Mouse (Mus musculus) regulatory T cell (primary cell): ENCODE data around the gene BC024063.

Source experiments
- in situ Hi-C: fragments of 300-600 bp; cut with MboI, MseI; formaldehyde crosslinking; loops from one replicate; pipeline ENCODE4 v1.15.1; 2025; ENCODE audit warnings: high pct_unique_total_duplicates

Gene BC024063

DNA sequence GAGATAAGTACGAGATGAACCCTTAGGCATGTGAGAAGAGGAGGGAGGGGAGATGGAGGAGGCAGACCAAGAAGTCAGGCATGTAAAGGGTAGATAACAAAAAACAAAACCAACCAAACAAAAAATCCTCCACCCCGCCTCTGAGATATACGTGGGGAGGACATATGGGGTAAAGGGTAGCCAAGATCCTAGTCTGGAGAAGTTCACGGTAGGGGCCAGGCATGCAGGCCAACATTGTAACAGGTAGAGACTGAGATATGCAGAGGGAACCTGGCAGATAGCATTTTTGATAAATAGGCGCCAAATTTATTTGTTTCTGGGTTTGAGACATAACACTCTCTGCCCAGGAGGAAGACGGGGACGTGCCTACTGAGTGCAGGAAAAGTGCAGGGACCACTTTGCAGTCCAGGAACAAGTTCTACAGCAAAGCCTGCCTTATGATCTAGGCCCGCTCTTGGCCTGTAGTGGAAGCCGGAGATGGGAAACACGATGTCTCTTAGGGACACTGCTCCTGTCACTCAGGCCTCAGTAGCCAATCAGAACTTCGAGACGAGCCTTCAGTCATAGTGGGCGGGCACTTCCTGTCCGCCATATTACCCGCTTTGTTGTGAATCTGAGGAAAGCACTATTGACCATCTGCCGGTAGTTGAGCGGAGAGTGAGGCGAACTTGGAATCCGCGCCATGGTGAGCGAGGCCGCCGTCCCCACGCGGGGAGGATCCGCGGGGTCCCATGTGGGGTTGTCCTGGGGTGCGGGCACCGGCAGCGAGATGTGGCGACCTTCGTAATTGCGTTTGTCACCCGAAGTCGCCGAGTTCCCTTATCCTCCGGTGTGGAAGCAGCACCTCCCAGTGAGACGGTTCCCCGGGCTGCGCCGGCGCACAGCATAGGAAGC is at the start of gene BC024063:
Gene BC024063 (plus strand): TSS at position 626 of the 894 bp plus-strand sequence.
- in situ Hi-C loops, result loop anchor here (5.0 to 10.0 kb wide), 2 partner anchors 36 to 158 kb away; partner anchors contain the start of gene Zfp873

DNA sequence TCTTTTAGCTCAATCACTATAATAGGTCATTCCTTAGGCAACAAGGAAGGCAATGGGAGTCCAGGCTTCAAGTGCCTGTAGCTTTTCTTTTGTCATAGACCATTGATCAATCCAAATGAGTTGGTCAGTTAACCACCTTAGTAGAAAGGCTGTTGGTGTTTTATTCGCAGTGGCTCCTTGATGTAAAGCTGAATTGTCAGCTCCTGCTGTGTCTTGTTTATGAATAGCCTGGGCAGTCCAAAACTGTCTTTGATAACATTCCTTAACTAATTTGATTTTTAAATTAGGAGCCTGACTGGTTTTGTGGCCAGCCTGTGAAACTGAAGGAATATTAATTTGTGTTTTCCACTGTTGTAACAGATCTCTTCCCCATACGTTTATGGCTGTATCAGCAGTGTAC is 41.0 kb upstream of the BC024063 start:
- in situ Hi-C loops, result no loop called here

DNA sequence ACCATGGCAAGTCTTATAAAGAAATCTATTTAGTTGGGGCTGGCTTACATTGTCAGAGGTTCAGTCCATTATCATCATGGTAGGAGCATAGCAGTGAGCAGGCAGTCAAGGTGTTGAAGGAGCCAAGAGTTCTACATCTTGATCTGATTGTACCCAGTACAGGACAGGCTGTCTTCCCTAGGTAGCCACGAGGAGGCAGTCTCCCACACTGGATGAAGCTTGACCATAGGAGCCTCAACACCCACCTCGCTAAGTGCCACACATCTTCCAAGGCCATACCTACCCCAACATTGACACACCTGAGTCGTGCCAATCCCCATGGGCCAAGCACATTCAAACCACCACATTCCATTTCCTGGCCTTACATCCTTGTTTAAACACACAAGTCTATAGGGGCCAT is 36.5 kb upstream of the BC024063 start:
- in situ Hi-C loops, result loop anchor here (5.0 kb wide), 1 partner anchor 36 kb away; the partner anchor contains the start of gene BC024063

DNA sequence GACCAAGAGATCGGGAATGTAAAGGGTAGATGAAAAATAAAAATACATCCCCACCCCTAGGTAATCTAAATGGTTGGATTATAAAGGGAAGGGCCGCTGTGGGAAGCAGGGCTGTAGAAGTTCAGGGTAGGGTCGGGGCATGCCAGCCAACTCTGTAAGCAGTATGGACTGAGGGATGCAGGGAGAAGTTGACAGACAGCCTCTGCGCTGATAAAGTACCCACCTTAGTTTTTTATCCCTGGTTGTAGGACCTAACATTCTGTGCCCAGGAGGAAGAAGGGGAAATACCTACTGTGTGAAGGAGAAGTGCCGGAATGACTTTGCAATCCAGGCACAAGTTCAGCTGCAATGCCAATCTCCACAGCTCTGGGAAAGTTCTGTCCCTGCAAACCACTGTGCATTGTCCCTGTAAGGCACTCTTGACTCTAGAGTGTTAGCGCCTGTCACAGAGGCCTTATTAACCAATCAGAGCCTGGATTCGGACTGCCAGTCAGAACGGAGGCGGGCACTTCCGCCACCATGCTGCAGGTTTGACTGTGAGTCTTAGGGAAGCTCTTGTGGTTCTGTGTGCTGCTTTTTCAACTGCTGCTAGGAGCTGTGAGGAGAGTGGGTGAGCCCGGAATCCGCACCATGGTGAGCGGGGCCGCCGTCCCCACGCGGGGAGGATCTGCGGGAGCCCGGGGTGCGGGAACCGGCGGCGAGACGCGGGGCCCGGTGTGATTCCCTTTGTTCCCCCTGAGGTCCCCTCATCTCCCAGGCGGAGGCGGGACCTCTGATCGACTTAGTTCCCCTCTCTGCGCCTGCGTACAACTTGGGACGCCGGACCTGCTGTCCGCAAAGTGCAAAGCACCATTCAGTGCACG is 35.3 kb upstream of the BC024063 start, which contains the start of gene Zfp873:
Gene Zfp873 (plus strand): TSS at position 527 of the 863 bp plus-strand sequence.
- in situ Hi-C loops, result loop anchor here (5.0 kb wide), 1 partner anchor 34 kb away; the partner anchor contains the start of gene BC024063

DNA sequence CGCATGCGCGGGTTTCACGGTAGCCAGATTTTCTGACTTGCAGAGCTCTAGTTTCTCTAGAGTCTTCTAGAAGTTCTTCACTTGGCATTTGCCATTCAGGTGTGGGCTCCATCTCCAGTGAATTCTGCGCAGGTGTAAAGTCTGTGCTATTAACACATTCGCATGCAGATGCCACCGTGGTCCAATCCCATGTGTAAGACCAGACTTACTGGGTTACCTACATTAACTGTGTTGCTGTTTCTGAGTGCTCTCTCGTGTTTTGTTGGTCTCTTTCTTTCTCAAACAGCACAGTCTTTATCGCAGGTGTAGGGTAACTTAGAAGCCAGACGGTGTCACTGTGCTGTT is 34.7 kb upstream of the BC024063 start:
- in situ Hi-C loops, result loop anchor here (5.0 kb wide), 1 partner anchor 34 kb away; the partner anchor contains the start of gene BC024063

DNA sequence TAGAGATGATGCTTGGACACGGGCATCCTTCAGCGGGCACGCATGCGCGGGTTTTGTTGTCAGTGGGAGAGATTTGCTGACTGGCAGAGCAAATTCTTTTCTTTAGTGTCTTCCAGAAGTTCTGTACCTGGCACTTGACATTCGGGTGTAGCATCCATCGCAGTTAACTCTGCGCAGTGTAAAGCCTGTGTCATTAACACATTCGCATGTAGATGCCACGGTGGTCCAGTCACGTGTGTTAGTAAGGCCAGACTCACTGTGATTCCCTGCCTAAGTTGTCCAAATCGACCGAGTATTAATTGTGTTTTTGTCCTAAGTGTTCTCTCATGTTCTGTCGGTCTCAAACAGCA is 444 bp downstream of the BC024063 start:
- in situ Hi-C loops, result loop anchor here (5.0 to 10.0 kb wide), 2 partner anchors 36 to 159 kb away; partner anchors contain the start of gene Zfp873

DNA sequence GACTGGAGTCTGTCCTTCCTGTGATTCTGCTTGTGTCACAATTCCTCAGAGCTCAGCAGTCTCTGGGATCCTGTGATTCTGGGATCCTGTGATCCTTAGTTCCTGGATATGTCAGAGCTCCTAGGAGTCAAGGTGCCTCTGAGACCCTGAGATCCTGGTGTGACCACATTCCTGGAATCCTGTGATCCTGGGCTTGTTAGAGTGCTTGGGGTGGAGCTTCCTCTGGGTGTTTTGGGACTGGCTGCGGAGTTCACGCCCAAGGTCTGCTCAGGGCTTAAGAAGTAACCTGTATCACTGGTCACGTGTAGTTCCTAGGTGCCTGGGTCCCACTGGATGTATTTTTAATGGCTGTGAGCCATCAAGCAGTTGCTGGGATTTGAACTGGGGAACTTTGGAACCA is 34.1 kb downstream of the BC024063 start:
- in situ Hi-C loops, result no loop called here

DNA sequence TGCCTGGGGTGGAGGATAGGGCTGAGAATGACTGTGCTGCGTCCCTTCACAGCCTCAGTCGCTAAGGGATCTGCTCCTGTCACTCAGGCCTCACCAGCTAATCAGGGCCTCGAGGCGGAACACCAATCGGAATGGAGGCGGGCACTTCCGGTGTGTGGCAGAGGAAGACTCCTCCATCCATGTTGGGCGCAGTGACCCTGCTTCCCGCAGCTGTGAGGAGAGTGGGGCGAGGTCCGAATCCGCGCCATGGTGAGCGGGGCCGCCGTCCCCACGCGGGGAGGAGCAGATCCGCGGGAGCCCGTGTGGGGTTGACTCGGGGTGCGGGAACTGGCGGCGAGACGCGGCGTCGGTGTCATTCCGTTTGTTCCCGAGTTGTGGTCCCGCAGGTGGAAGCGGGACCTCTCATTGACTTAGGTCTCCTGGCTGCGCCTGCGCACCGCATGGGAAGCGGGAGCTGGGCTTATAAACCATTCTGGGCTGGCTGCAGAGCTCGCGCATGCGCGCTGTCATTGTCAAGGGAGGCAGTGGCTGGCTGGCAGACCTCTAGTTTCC is 44.8 kb downstream of the BC024063 start, which contains the start of gene AU041133:
Gene AU041133 (plus strand): TSS at position 164 of the 552 bp plus-strand sequence.
- in situ Hi-C loops, result no loop called here

DNA sequence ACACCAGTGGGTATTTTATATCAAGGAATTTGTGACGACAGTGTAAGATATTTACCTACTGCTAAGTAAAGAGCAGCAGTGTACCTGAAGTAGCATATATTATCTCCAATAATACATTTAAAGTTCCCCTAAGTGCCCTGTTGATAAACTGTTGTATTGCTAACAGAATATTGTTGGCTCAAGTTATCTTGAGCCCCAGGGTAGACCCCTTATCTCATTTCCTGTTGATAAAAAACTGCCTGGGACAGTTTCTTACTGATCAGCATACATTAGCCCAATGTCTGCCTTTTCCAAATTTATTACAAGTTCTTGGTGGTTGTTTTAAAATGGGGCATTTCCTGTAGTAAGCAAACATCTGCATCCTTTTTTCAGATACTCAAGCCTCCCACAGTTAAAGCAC is 62.1 kb downstream of the BC024063 start:
- in situ Hi-C loops, result no loop called here

DNA sequence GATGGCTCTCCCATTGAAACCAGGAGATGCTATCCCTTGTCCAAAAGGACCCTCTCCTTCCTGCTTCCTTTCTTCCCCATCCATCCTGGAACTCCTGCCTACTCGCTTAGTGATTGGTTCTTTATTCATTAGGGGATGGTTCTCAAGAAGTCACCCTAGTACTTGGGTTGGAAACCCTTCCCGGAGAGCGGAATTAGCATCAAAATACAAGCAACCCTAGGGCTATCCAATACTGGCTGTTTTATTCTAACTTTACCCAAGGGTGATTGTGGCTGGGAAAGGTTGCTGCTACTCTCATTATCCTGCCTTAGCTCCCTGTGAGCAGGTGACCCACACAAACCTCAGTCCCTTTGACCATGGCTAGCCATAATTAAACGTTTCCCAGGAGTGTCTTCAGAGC is 64.4 kb downstream of the BC024063 start:
- in situ Hi-C loops, result no loop called here
